Mouse (Mus musculus) heart, postnatal 25 days (tissue): Measurements from ENCODE around the gene Ctnna3. TPM values are rescaled to one million over a fixed set of nuclear protein-coding genes. Genes with fewer than 3 reads are reported as not detected.

Source experiments
- DNase-seq: peaks from one replicate; pipeline ENCODE4 v3.0.0; 2022; ENCODE audit warnings: low spot score
- intact Hi-C: fragments of 180-260 bp; cut with DNase I; formaldehyde crosslinking; loops from one replicate; pipeline ENCODE4 v1.15.1; 2025
- total RNA-seq, 2 experiments: library from RNA; stranded (reverse); gene quantifications; 2 replicates each; pipeline ENCODE4 v1.2.3; 2021

Ctnna3 gene
- total RNA-seq, 2 experiments from 2014 or later: 53.1 to 57.2 TPM

GRCm38 (mm10) chr10:63652887-63653286 lies 223.0 kb downstream of the Ctnna3 start:
- intact Hi-C loops: no loop called here

GRCm38 (mm10) chr10:63653571-63653970 lies 223.7 kb downstream of the Ctnna3 start:
- intact Hi-C loops: no loop called here

More at GRCm38 (mm10) chr10:63652887-63653286, 223.0 kb downstream of the Ctnna3 start:
- DNase-seq: no peak

GRCm38 (mm10) chr10:63654560-63654959 lies 224.7 kb downstream of the Ctnna3 start:
- no peak for DNase-seq

More at GRCm38 (mm10) chr10:63653571-63653970, 223.7 kb downstream of the Ctnna3 start:
- no peak for DNase-seq

GRCm38 (mm10) chr10:63676343-63676742 lies 246.4 kb downstream of the Ctnna3 start:
- no peak for DNase-seq
- intact Hi-C loops: no loop called here

More at GRCm38 (mm10) chr10:63654560-63654959, 224.7 kb downstream of the Ctnna3 start:
- intact Hi-C loops: no loop called here

GRCm38 (mm10) chr10:63689233-63689632 lies 259.3 kb downstream of the Ctnna3 start:
- intact Hi-C loops: no loop called here
- DNase-seq: no peak

GRCm38 (mm10) chr10:63689651-63690050 lies 259.8 kb downstream of the Ctnna3 start:
- DNase-seq: no peak
- intact Hi-C loops: no loop called here

GRCm38 (mm10) chr10:63692039-63692438 lies 262.1 kb downstream of the Ctnna3 start:
- intact Hi-C loops: no loop called here
- no peak for DNase-seq

GRCm38 (mm10) chr10:63710211-63710610 lies 280.3 kb downstream of the Ctnna3 start:
- intact Hi-C loops: no loop called here
- no peak for DNase-seq

- intact Hi-C loops: no loop called here
- DNase-seq: no peak
Measured at GRCm38 (mm10) chr10:63712530-63712929, 282.6 kb downstream of the Ctnna3 start.

GRCm38 (mm10) chr10:63714151-63714550 lies 284.3 kb downstream of the Ctnna3 start:
- no peak for DNase-seq
- intact Hi-C loops: no loop called here

- no peak for DNase-seq
Measured at GRCm38 (mm10) chr10:63768871-63769270, 339.0 kb downstream of the Ctnna3 start.

GRCm38 (mm10) chr10:63771656-63772055 lies 341.8 kb downstream of the Ctnna3 start:
- DNase-seq: no peak
- intact Hi-C loops: no loop called here

More at GRCm38 (mm10) chr10:63768871-63769270, 339.0 kb downstream of the Ctnna3 start:
- intact Hi-C loops: no loop called here

- DNase-seq: no peak
- intact Hi-C loops: no loop called here
Measured at GRCm38 (mm10) chr10:63772074-63772473, 342.2 kb downstream of the Ctnna3 start.

- intact Hi-C loops: no loop called here
- DNase-seq: no peak
Measured at GRCm38 (mm10) chr10:63781948-63782347, 352.1 kb downstream of the Ctnna3 start.

GRCm38 (mm10) chr10:63784808-63785535 lies 355.1 kb downstream of the Ctnna3 start:
- DNase-seq: no peak
- intact Hi-C loops: no loop called here

- intact Hi-C loops: no loop called here
- no peak for DNase-seq
Measured at GRCm38 (mm10) chr10:63786390-63786789, 356.5 kb downstream of the Ctnna3 start.

- intact Hi-C loops: no loop called here
- DNase-seq: no peak
Measured at GRCm38 (mm10) chr10:63803909-63804308, 374.0 kb downstream of the Ctnna3 start.

GRCm38 (mm10) chr10:63805551-63805950 lies 375.7 kb downstream of the Ctnna3 start:
- intact Hi-C loops: no loop called here
- DNase-seq: no peak

- no peak for DNase-seq
- intact Hi-C loops: no loop called here
Measured at GRCm38 (mm10) chr10:63806254-63806653, 376.4 kb downstream of the Ctnna3 start.

GRCm38 (mm10) chr10:63810043-63810617 lies 380.2 kb downstream of the Ctnna3 start:
- DNase-seq: peak; percentile 1
- intact Hi-C loops: no loop called here

- DNase-seq: no peak
Measured at GRCm38 (mm10) chr10:63839011-63839410, 409.1 kb downstream of the Ctnna3 start.

More at GRCm38 (mm10) chr10:63839011-63839410, 409.1 kb downstream of the Ctnna3 start:
- intact Hi-C loops: no loop called here
